Mouse (Mus musculus) gastrocnemius, postnatal 36 days (tissue): Measurements from ENCODE around the gene Ntng2. TPM values are rescaled to one million over a fixed set of nuclear protein-coding genes. Genes with fewer than 3 reads are reported as not detected.

ENCODE experiments used
- DNase-seq, 2 experiments: peaks; one replicate each; pipeline ENCODE4 v3.0.0; 2022
- intact Hi-C: fragments of 180-260 bp; cut with DNase I; formaldehyde crosslinking; loops from one replicate; pipeline ENCODE4 v1.15.1; 2025
- total RNA-seq, 2 experiments: library from RNA; stranded (reverse); gene quantifications; 2 replicates each; pipeline ENCODE4 v1.2.3; 2021

The Ntng2 gene
- total RNA-seq, 2 experiments from 2014 or later, result 36.0 to 37.7 TPM

- intact Hi-C loops, result no loop called here
- peak; percentile 67 to 80 for DNase-seq
Measured at GRCm38 (mm10) chr2:29194547-29195463, 58.0 kb downstream of the Ntng2 start.

GRCm38 (mm10) chr2:29193819-29194546 lies 58.8 kb downstream of the Ntng2 start:
- intact Hi-C loops, result no loop called here
- no peak for DNase-seq

GRCm38 (mm10) chr2:29192629-29193278 lies 60.1 kb downstream of the Ntng2 start:
- intact Hi-C loops, result no loop called here
- DNase-seq, result no peak

GRCm38 (mm10) chr2:29191216-29192215 lies 61.3 kb downstream of the Ntng2 start:
- intact Hi-C loops, result no loop called here
- DNase-seq, result no peak

- intact Hi-C loops, result no loop called here
- DNase-seq, result no peak
Measured at GRCm38 (mm10) chr2:29190392-29190791, 62.4 kb downstream of the Ntng2 start.

- DNase-seq, result no peak
- intact Hi-C loops, result no loop called here
Measured at GRCm38 (mm10) chr2:29186209-29186608, 66.6 kb downstream of the Ntng2 start.

GRCm38 (mm10) chr2:29183266-29183924 lies 69.4 kb downstream of the Ntng2 start:
- DNase-seq, result no peak
- intact Hi-C loops, result no loop called here

GRCm38 (mm10) chr2:29181111-29181510 lies 71.7 kb downstream of the Ntng2 start:
- no peak for DNase-seq
- intact Hi-C loops, result no loop called here

GRCm38 (mm10) chr2:29179810-29180209 lies 73.0 kb downstream of the Ntng2 start:
- intact Hi-C loops, result loop anchor here (5.0 kb wide), 1 partner anchor 38 kb away; no protein-coding TSS in a partner anchor
- DNase-seq, result no peak

GRCm38 (mm10) chr2:29174887-29175286 lies 77.9 kb downstream of the Ntng2 start:
- intact Hi-C loops, result loop anchor here (5.0 kb wide), 1 partner anchor 33 kb away; no protein-coding TSS in a partner anchor
- no peak for DNase-seq

GRCm38 (mm10) chr2:29168067-29168466 lies 84.7 kb downstream of the Ntng2 start:
- intact Hi-C loops, result no loop called here
- no peak for DNase-seq

GRCm38 (mm10) chr2:29151941-29152340 lies 100.9 kb downstream of the Ntng2 start:
- intact Hi-C loops, result no loop called here

More at GRCm38 (mm10) chr2:29151941-29152340, 100.9 kb downstream of the Ntng2 start:
- DNase-seq, result no peak

Other genes with a start within 250 kb of the Ntng2 start
- not detected for gene Cfap77, start 197.9 kb downstream of the Ntng2 start, total RNA-seq
- 1 to 10 TPM; 3.8 to 4.6 TPM for gene Ttf1, start 192.7 kb downstream of the Ntng2 start, total RNA-seq
- gene Setx, start 128.8 kb downstream of the Ntng2 start, total RNA-seq, result 10 to 100 TPM; 26.9 to 31.1 TPM
- 10 to 100 TPM; 11.9 to 13.1 TPM for gene Med27, start 93.8 kb upstream of the Ntng2 start, total RNA-seq